Mouse (Mus musculus) forebrain, embryonic 16.5 days (tissue): ENCODE results near the gene Sidt1. TPM values are rescaled to one million over a fixed set of nuclear protein-coding genes. Genes with fewer than 3 reads are reported as not detected.

Source experiments
- ATAC-seq: fragments of 200-750 bp; cut with Nextera tagmentation; 2 replicates; pipeline ENCODE4 v1.8.0; 2017; ENCODE audit warnings: mild to moderate bottlenecking, moderate library complexity
- H3K27ac ChIP-seq: fragments of 300-500 bp; sonication (generic); 2 replicates; pipeline ENCODE4 v1.5.1; 2014; ENCODE audit warnings: low read length, control low read depth
- H3K27me3 ChIP-seq: fragments of 300-500 bp; sonication (generic); replicated peaks from 2 replicates; pipeline ENCODE4 v1.6.1; 2014; ENCODE audit warnings: low read length; ENCODE audit not compliant: control insufficient read depth, insufficient read depth
- H3K36me3 ChIP-seq: fragments of 300-500 bp; sonication (generic); 2 replicates; pipeline ENCODE4 v1.6.1; 2014; ENCODE audit not compliant: control insufficient read depth, insufficient read depth
- H3K4me1 ChIP-seq: fragments of 300-500 bp; sonication (generic); replicated peaks from 2 replicates; pipeline ENCODE4 v1.6.1; 2014; ENCODE audit warnings: low read length; ENCODE audit not compliant: control insufficient read depth, insufficient read depth
- H3K4me2 ChIP-seq: fragments of 300-500 bp; sonication (generic); 2 replicates; pipeline ENCODE4 v1.6.1; 2014; ENCODE audit warnings: mild to moderate bottlenecking, low read length, control low read depth
- H3K4me3 ChIP-seq: fragments of 300-500 bp; sonication (generic); replicated peaks from 2 replicates; pipeline ENCODE4 v1.5.1; 2014; ENCODE audit warnings: mild to moderate bottlenecking, low read length, control low read depth
- H3K9ac ChIP-seq: fragments of 300-500 bp; sonication (generic); replicated peaks from 2 replicates; pipeline ENCODE4 v1.6.1; 2014; ENCODE audit warnings: low read depth, low read length, control low read depth
- H3K9me3 ChIP-seq: fragments of 300-500 bp; sonication (generic); 2 replicates; pipeline ENCODE4 v1.6.1; 2016; ENCODE audit warnings: low read length; ENCODE audit not compliant: control insufficient read depth
- whole genome bisulfite sequencing: fragments of 180-500 bp; shearing (Covaris S2); extraction: QIAGEN DNeasy Blood & Tissue Kit; methylation state at CpG from one replicate; pipeline ENCODE4 v1.1.7; 2014; 5-methylcytosine and 5-hydroxymethylcytosine counted together
- polyA plus RNA-seq: library from polyadenylated mRNA; unstranded; fragments of >200 nt; fragmentation: Nextera tagmentation; extraction: Ambion mirVana; gene quantifications from 2 replicates; pipeline ENCODE4 v1.2.1, GENCODE M21; 2015

The Sidt1 gene
- polyA plus RNA-seq, 1 experiment from 2014 or later: 5.3 TPM

GRCm38 (mm10) chr16:44264916-44265315, 68.1 kb downstream of the Sidt1 start:
- WGBS: 46% methylated on average over 2 of the region's 2 CpGs
- H3K27ac ChIP-seq: no peak overlapping the region
- no peak overlapping the region for H3K4me3 ChIP-seq
- no peaks in the 10 kb centered on the region for H3K27me3 ChIP-seq
- no peaks in the 10 kb centered on the region for H3K4me1 ChIP-seq
- no peak for ATAC-seq
- no peaks in the 10 kb centered on the region for H3K36me3 ChIP-seq
- H3K9me3 ChIP-seq: no peaks in the 10 kb centered on the region
- H3K4me2 ChIP-seq: no peak overlapping the region
- H3K9ac ChIP-seq: no peak overlapping the region

- H3K4me1 ChIP-seq: no peaks in the 10 kb centered on the region
- no peak overlapping the region for H3K27ac ChIP-seq
- H3K4me3 ChIP-seq: no peak overlapping the region
- no peak overlapping the region for H3K9ac ChIP-seq
- no peak overlapping the region for H3K4me2 ChIP-seq
- H3K9me3 ChIP-seq: no peaks in the 10 kb centered on the region
- H3K27me3 ChIP-seq: no peaks in the 10 kb centered on the region
- no peak for ATAC-seq
- H3K36me3 ChIP-seq: no peaks in the 10 kb centered on the region
- 87% methylated on average over 3 of the region's 3 CpGs for WGBS
Measured at GRCm38 (mm10) chr16:44257476-44257875, 75.5 kb downstream of the Sidt1 start.

GRCm38 (mm10) chr16:44254698-44255097, 78.3 kb downstream of the Sidt1 start:
- no peak overlapping the region for H3K27ac ChIP-seq
- H3K4me3 ChIP-seq: no peak overlapping the region
- H3K4me1 ChIP-seq: no peaks in the 10 kb centered on the region
- H3K9ac ChIP-seq: no peak overlapping the region
- no peaks in the 10 kb centered on the region for H3K9me3 ChIP-seq
- no peaks in the 10 kb centered on the region for H3K27me3 ChIP-seq
- no peak for ATAC-seq
- no peaks in the 10 kb centered on the region for H3K36me3 ChIP-seq
- no peak overlapping the region for H3K4me2 ChIP-seq
- WGBS: 66% methylated on average over 7 of the region's 7 CpGs

- Histone ChIP-seq H3K9me3 (no peaks in the 10 kb centered on the region), H3K27ac (no peak overlapping the region), H3K4me1 (no peaks in the 10 kb centered on the region), H3K9ac (no peak overlapping the region), H3K36me3 (no peaks in the 10 kb centered on the region), H3K4me3 (no peak overlapping the region), H3K4me2 (no peak overlapping the region), H3K27me3 (no peaks in the 10 kb centered on the region)
- ATAC-seq: no peak
- WGBS: 73% methylated on average over 7 of the region's 7 CpGs
Measured at GRCm38 (mm10) chr16:44253797-44254634, 79.0 kb downstream of the Sidt1 start.

- H3K4me2 ChIP-seq: no peak overlapping the region
- no peaks in the 10 kb centered on the region for H3K9me3 ChIP-seq
- H3K27me3 ChIP-seq: no peaks in the 10 kb centered on the region
- no peak for ATAC-seq
- H3K36me3 ChIP-seq: no peaks in the 10 kb centered on the region
- no peak overlapping the region for H3K27ac ChIP-seq
- no peaks in the 10 kb centered on the region for H3K4me1 ChIP-seq
- H3K4me3 ChIP-seq: no peak overlapping the region
- no peak overlapping the region for H3K9ac ChIP-seq
- 93% methylated on average over 3 of the region's 3 CpGs for WGBS
Measured at GRCm38 (mm10) chr16:44252735-44253134, 80.3 kb downstream of the Sidt1 start.

- H3K4me1 ChIP-seq: no peaks in the 10 kb centered on the region
- H3K9ac ChIP-seq: no peak overlapping the region
- no peak for ATAC-seq
- WGBS: 95% methylated on average over 10 of the region's 10 CpGs
- no peak overlapping the region for H3K4me2 ChIP-seq
- H3K4me3 ChIP-seq: no peak overlapping the region
- H3K9me3 ChIP-seq: no peaks in the 10 kb centered on the region
- no peak overlapping the region for H3K27ac ChIP-seq
- H3K27me3 ChIP-seq: no peaks in the 10 kb centered on the region
- H3K36me3 ChIP-seq: no peaks in the 10 kb centered on the region
Measured at GRCm38 (mm10) chr16:44249985-44250384, 83.0 kb downstream of the Sidt1 start.

GRCm38 (mm10) chr16:44243323-44243722, 89.7 kb downstream of the Sidt1 start:
- H3K27me3 ChIP-seq: no peaks in the 10 kb centered on the region
- H3K36me3 ChIP-seq: no peaks in the 10 kb centered on the region
- no peak overlapping the region for H3K4me2 ChIP-seq
- no peak overlapping the region for H3K27ac ChIP-seq
- no peak for ATAC-seq
- no peaks in the 10 kb centered on the region for H3K4me1 ChIP-seq
- 89% methylated on average over 7 of the region's 7 CpGs for WGBS
- H3K4me3 ChIP-seq: no peak overlapping the region
- H3K9ac ChIP-seq: no peak overlapping the region
- no peaks in the 10 kb centered on the region for H3K9me3 ChIP-seq

GRCm38 (mm10) chr16:44242633-44243032, 90.4 kb downstream of the Sidt1 start:
- peak; percentile 48; the same call in 1 of the 2 replicates for ATAC-seq
- H3K4me2 ChIP-seq: no peak overlapping the region
- H3K9me3 ChIP-seq: no peaks in the 10 kb centered on the region
- no peak overlapping the region for H3K9ac ChIP-seq
- H3K4me3 ChIP-seq: no peak overlapping the region
- H3K36me3 ChIP-seq: no peaks in the 10 kb centered on the region
- H3K27me3 ChIP-seq: no peaks in the 10 kb centered on the region
- WGBS: 3% methylated on average over 1 of the region's 1 CpGs
- H3K27ac ChIP-seq: no peak overlapping the region
- no peaks in the 10 kb centered on the region for H3K4me1 ChIP-seq

- 69% methylated on average over 8 of the region's 8 CpGs for WGBS
- Histone ChIP-seq H3K27me3 (no peaks in the 10 kb centered on the region), H3K36me3 (no peaks in the 10 kb centered on the region), H3K9ac (no peak overlapping the region), H3K27ac (no peak overlapping the region), H3K4me1 (no peaks in the 10 kb centered on the region), H3K4me2 (no peak overlapping the region), H3K9me3 (no peaks in the 10 kb centered on the region), H3K4me3 (no peak overlapping the region)
- no peak for ATAC-seq
Measured at GRCm38 (mm10) chr16:44240406-44240805, 92.6 kb downstream of the Sidt1 start.
